Mouse (Mus musculus) embryonic facial prominence, embryonic 11.5 days (tissue): ENCODE data around the gene Lpxn. TPM values are rescaled to one million over a fixed set of nuclear protein-coding genes. Genes with fewer than 3 reads are reported as not detected.
A peak's percentile ranks its signal among the peaks of the same experiment; 100 is the strongest.

Experiments used
- ATAC-seq: fragments of 200-750 bp; cut with Nextera tagmentation; replicated peaks from 2 replicates; pipeline ENCODE4 v1.8.0; 2017; ENCODE audit warnings: low read depth; ENCODE audit not compliant: insufficient number of reproducible peaks, low FRiP score, low TSS enrichment
- DNase-seq: peaks from one replicate; pipeline ENCODE4 v3.0.0-alpha.2; 2015; ENCODE audit warnings: low spot score
- H3K27ac ChIP-seq: fragments of 300-500 bp; sonication (generic); replicated peaks from 2 replicates; pipeline ENCODE4 v1.5.1; 2014; ENCODE audit warnings: mild to moderate bottlenecking, low read depth, low read length, control low read depth
- H3K27me3 ChIP-seq: fragments of 300-500 bp; sonication (generic); 2 replicates; pipeline ENCODE4 v1.6.1; 2014; ENCODE audit warnings: mild to moderate bottlenecking, low read length, moderate library complexity, mixed read lengths; ENCODE audit not compliant: control insufficient read depth, insufficient read depth
- H3K36me3 ChIP-seq: fragments of 300-500 bp; sonication (generic); replicated peaks from 2 replicates; pipeline ENCODE4 v1.6.1; 2014; ENCODE audit warnings: low read depth, mild to moderate bottlenecking, low read length, moderate library complexity, mixed read lengths; ENCODE audit not compliant: control insufficient read depth, insufficient read depth
- H3K4me1 ChIP-seq: fragments of 300-500 bp; sonication (generic); 2 replicates; pipeline ENCODE4 v1.6.1; 2014; ENCODE audit warnings: low read length, mixed read lengths; ENCODE audit not compliant: control insufficient read depth, insufficient read depth
- H3K4me2 ChIP-seq: fragments of 300-500 bp; sonication (generic); 2 replicates; pipeline ENCODE4 v1.6.1; 2014; ENCODE audit warnings: low read depth, mild to moderate bottlenecking, control low read depth, low read length, moderate library complexity
- H3K4me3 ChIP-seq: fragments of 300-500 bp; sonication (generic); 2 replicates; pipeline ENCODE4 v1.5.1; 2014; ENCODE audit warnings: low read depth, low read length, control low read depth
- H3K9ac ChIP-seq: fragments of 300-500 bp; sonication (generic); replicated peaks from 2 replicates; pipeline ENCODE4 v1.6.1; 2014; ENCODE audit warnings: mild to moderate bottlenecking, control low read depth, low read length
- H3K9me3 ChIP-seq: fragments of 300-500 bp; sonication (generic); replicated peaks from 2 replicates; pipeline ENCODE4 v1.6.1; 2016; ENCODE audit warnings: mild to moderate bottlenecking, low read length, inconsistent platforms, mixed read lengths; ENCODE audit not compliant: control insufficient read depth
- WGBS: fragments of 180-500 bp; shearing (Covaris S2); extraction: QIAGEN DNeasy Blood & Tissue Kit; methylation state at CpG from one replicate; pipeline ENCODE4 v1.1.7; 2014; 5-methylcytosine and 5-hydroxymethylcytosine counted together
- polyA plus RNA-seq: library from polyadenylated mRNA; unstranded; fragments of >200 nt; fragmentation: Nextera tagmentation; extraction: Ambion mirVana; gene quantifications from 2 replicates; pipeline ENCODE4 v1.2.1, GENCODE M21; 2014

The Lpxn gene
- polyA plus RNA-seq, 1 experiment from 2014 or later, result 0.80 TPM

GRCm38 (mm10) chr19:12797071-12797470 lies 1.1 kb downstream of the Lpxn start:
- H3K4me2 ChIP-seq, result peak overlapping the region; percentile 77
- peak overlapping the region; percentile 88; the same call in 1 of the 2 replicates for H3K9ac ChIP-seq
- H3K4me3 ChIP-seq, result peak overlapping the region; percentile 92
- no peaks in the 10 kb centered on the region for H3K4me1 ChIP-seq
- no peaks in the 10 kb centered on the region for H3K9me3 ChIP-seq
- 1% methylated on average over 7 of the region's 7 CpGs for WGBS
- ATAC-seq (no peak), DNase-seq (peak; percentile 58)
- no peaks in the 10 kb centered on the region for H3K36me3 ChIP-seq
- H3K27ac ChIP-seq, result peak overlapping the region; percentile 100
- no peaks in the 10 kb centered on the region for H3K27me3 ChIP-seq

- no peak for ATAC-seq
- no peak overlapping the region for H3K9ac ChIP-seq
- WGBS, result 77% methylated on average over 4 of the region's 4 CpGs
- H3K4me1 ChIP-seq, result no peaks in the 10 kb centered on the region
- no peak overlapping the region for H3K4me3 ChIP-seq
- no peaks in the 10 kb centered on the region for H3K9me3 ChIP-seq
- DNase-seq, result no peak
- no peaks in the 10 kb centered on the region for H3K36me3 ChIP-seq
- no peak overlapping the region for H3K4me2 ChIP-seq
- no peak overlapping the region for H3K27ac ChIP-seq
- no peaks in the 10 kb centered on the region for H3K27me3 ChIP-seq
Observed at GRCm38 (mm10) chr19:12798404-12798803, 2.4 kb downstream of the Lpxn start.

GRCm38 (mm10) chr19:12799081-12799480 lies 3.1 kb downstream of the Lpxn start:
- no peak overlapping the region for H3K4me3 ChIP-seq
- DNase-seq (no peak), ATAC-seq (no peak)
- H3K9me3 ChIP-seq, result no peaks in the 10 kb centered on the region
- no peak overlapping the region for H3K4me2 ChIP-seq
- H3K27ac ChIP-seq, result no peak overlapping the region
- no peaks in the 10 kb centered on the region for H3K36me3 ChIP-seq
- H3K4me1 ChIP-seq, result no peaks in the 10 kb centered on the region
- H3K9ac ChIP-seq, result no peak overlapping the region
- 93% methylated on average over 3 of the region's 3 CpGs for WGBS
- H3K27me3 ChIP-seq, result no peaks in the 10 kb centered on the region

- no peak overlapping the region for H3K4me2 ChIP-seq
- no peak overlapping the region for H3K27ac ChIP-seq
- H3K9ac ChIP-seq, result no peak overlapping the region
- H3K4me3 ChIP-seq, result no peak overlapping the region
- no peak for ATAC-seq
- DNase-seq, result no peak
- H3K4me1 ChIP-seq, result no peaks in the 10 kb centered on the region
- no peaks in the 10 kb centered on the region for H3K36me3 ChIP-seq
- no peaks in the 10 kb centered on the region for H3K27me3 ChIP-seq
- WGBS, result 77% methylated on average over 2 of the region's 2 CpGs
- H3K9me3 ChIP-seq, result no peaks in the 10 kb centered on the region
Observed at GRCm38 (mm10) chr19:12800621-12801020, 4.6 kb downstream of the Lpxn start.

GRCm38 (mm10) chr19:12801046-12801445 lies 5.1 kb downstream of the Lpxn start:
- H3K4me2 ChIP-seq, result no peak overlapping the region
- WGBS, result 83% methylated on average over 3 of the region's 3 CpGs
- DNase-seq, result no peak
- H3K4me3 ChIP-seq, result no peak overlapping the region
- no peak for ATAC-seq
- H3K27ac ChIP-seq, result no peak overlapping the region
- no peaks in the 10 kb centered on the region for H3K36me3 ChIP-seq
- no peaks in the 10 kb centered on the region for H3K4me1 ChIP-seq
- no peak overlapping the region for H3K9ac ChIP-seq
- no peaks in the 10 kb centered on the region for H3K27me3 ChIP-seq
- no peaks in the 10 kb centered on the region for H3K9me3 ChIP-seq

- no peak overlapping the region for H3K4me3 ChIP-seq
- no peaks in the 10 kb centered on the region for H3K4me1 ChIP-seq
- no peaks in the 10 kb centered on the region for H3K36me3 ChIP-seq
- no peaks in the 10 kb centered on the region for H3K9me3 ChIP-seq
- no peaks in the 10 kb centered on the region for H3K27me3 ChIP-seq
- ATAC-seq, result no peak
- H3K27ac ChIP-seq, result no peak overlapping the region
- DNase-seq, result no peak
- no peak overlapping the region for H3K4me2 ChIP-seq
- H3K9ac ChIP-seq, result no peak overlapping the region
- 76% methylated on average over 3 of the region's 3 CpGs for WGBS
Observed at GRCm38 (mm10) chr19:12802830-12803229, 6.8 kb downstream of the Lpxn start.

- ATAC-seq, result no peak
Observed at GRCm38 (mm10) chr19:12804237-12804636, 8.2 kb downstream of the Lpxn start.

GRCm38 (mm10) chr19:12805730-12806129 lies 9.7 kb downstream of the Lpxn start:
- no peak overlapping the region for H3K4me2 ChIP-seq
- H3K9me3 ChIP-seq, result no peaks in the 10 kb centered on the region
- no peaks in the 10 kb centered on the region for H3K36me3 ChIP-seq
- WGBS, result 80% methylated on average over 3 of the region's 3 CpGs
- H3K9ac ChIP-seq, result no peak overlapping the region
- no peaks in the 10 kb centered on the region for H3K4me1 ChIP-seq
- no peak for DNase-seq
- no peaks in the 10 kb centered on the region for H3K27me3 ChIP-seq
- H3K4me3 ChIP-seq, result no peak overlapping the region
- H3K27ac ChIP-seq, result no peak overlapping the region
- ATAC-seq, result no peak

More at GRCm38 (mm10) chr19:12804237-12804636, 8.2 kb downstream of the Lpxn start:
- DNase-seq, result no peak
- H3K4me1 ChIP-seq, result no peaks in the 10 kb centered on the region
- no peak overlapping the region for H3K4me3 ChIP-seq
- H3K4me2 ChIP-seq, result no peak overlapping the region
- H3K9me3 ChIP-seq, result no peaks in the 10 kb centered on the region
- no peaks in the 10 kb centered on the region for H3K27me3 ChIP-seq
- WGBS, result 85% methylated on average over 1 of the region's 1 CpGs
- no peak overlapping the region for H3K27ac ChIP-seq
- no peak overlapping the region for H3K9ac ChIP-seq
- no peaks in the 10 kb centered on the region for H3K36me3 ChIP-seq
